Mouse (Mus musculus): ENCODE results near the gene Nab2. TPM values are rescaled to one million over a fixed set of nuclear protein-coding genes. Genes with fewer than 3 reads are reported as not detected.
A peak's percentile ranks its signal among the peaks of the same experiment; 100 is the strongest.

Gene Nab2
- polyA plus RNA-seq, 1 experiment from 2014 or later = 5.6 TPM

DNA sequence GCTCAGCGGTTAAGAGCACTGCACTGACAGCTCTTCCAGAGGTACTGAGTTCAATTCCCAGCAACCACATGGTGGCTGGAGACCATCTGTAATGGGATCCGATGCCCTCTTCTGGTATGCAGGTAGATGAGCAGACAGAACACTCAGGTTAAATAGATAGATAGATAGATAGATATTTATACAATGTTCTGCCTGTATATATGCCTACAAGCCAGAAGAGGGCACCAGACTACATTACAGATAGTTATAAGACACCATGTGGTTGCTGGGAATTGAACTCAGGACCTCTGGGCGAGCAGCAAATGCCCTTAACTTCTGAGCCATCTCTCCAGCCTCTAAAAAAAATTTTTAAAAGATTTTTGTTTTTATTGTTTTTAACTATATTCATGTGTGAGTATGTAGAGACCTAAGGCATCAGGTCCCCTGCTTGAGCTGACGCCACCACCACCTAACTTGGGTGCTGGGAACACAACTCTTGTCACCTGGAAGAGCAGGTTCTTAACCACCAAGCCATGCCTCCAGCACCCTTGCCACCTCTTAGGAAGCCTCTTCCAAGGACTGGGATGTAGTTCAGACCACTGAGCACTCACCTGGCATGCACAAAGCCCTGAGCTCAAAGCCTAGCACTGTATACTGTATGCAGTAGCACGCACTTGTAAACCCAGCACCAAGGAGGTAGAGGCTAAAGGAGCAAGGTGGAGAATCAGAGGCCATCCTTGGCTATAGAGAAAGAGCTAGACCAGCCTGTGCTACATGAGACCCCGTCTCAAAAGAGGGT, 44.7 kb downstream of the Nab2 start:
- 93% methylated on average over 6 of the region's 6 CpGs for WGBS

GRCm38 (mm10) chr10:127622661-127623060, 45.7 kb downstream of the Nab2 start:
- Histone ChIP-seq H3K9me3 (peaks cover 6% of the 10 kb centered on the region; the same call in 1 of the 2 replicates), H3K36me3 (replicated peaks) (no peaks in the 10 kb centered on the region), H3K27ac (peak overlapping the region; percentile 97), H3K4me3 (peak overlapping the region; percentile 85; the same call in 1 of the 2 replicates), H3K4me1 (peaks cover 44% of the 10 kb centered on the region), H3K27me3 (ENCODE audit: poor library complexity, severe bottlenecking) (0 out of 2 replicates have a peak, but pooled peaks cover 4% of the 10 kb centered on the region)
- no peak for DNase-seq (ENCODE audit: extremely low spot score, low spot score)
- 61% methylated on average over 4 of the region's 4 CpGs for WGBS

More for the DNA sequence above, 44.7 kb downstream of the Nab2 start:
- H3K4me3 ChIP-seq = no peak overlapping the region
- H3K36me3 ChIP-seq (replicated peaks) = no peaks in the 10 kb centered on the region
- H3K27ac ChIP-seq = no peak overlapping the region
- H3K9me3 ChIP-seq = peaks cover 6% of the 10 kb centered on the region; the same call in 1 of the 2 replicates
- H3K27me3 ChIP-seq (ENCODE audit: poor library complexity, severe bottlenecking) = 0 out of 2 replicates have a peak, but pooled peaks cover 4% of the 10 kb centered on the region
- no peak for DNase-seq (ENCODE audit: extremely low spot score, low spot score)
- peaks cover 35% of the 10 kb centered on the region for H3K4me1 ChIP-seq

- H3K9me3 ChIP-seq = peaks cover 6% of the 10 kb centered on the region; the same call in 1 of the 2 replicates
- DNase-seq (ENCODE audit: extremely low spot score, low spot score) = peak; percentile 70
- H3K27ac ChIP-seq = peak overlapping the region; percentile 97
- peak overlapping the region; percentile 85 for H3K4me3 ChIP-seq
- H3K27me3 ChIP-seq (ENCODE audit: poor library complexity, severe bottlenecking) = 0 out of 2 replicates have a peak, but pooled peaks cover 4% of the 10 kb centered on the region
- H3K4me1 ChIP-seq = peaks cover 51% of the 10 kb centered on the region
- 0% methylated on average over 13 of the region's 13 CpGs for WGBS
- H3K36me3 ChIP-seq (replicated peaks) = peaks cover 6% of the 10 kb centered on the region; the same call in 1 of the 2 replicates
These were observed 46.3 kb downstream of the Nab2 start for GRCm38 (mm10) chr10:127622057-127622392.

GRCm38 (mm10) chr10:127621191-127622056, 46.9 kb downstream of the Nab2 start:
- WGBS = under 1% methylated on average over 32 of the region's 39 CpGs
- peak overlapping the region; percentile 85 for H3K4me3 ChIP-seq
- peak; percentile 88 for DNase-seq (ENCODE audit: extremely low spot score, low spot score)
- H3K4me1 ChIP-seq = peaks cover 57% of the 10 kb centered on the region
- H3K36me3 ChIP-seq (replicated peaks) = peaks cover 6% of the 10 kb centered on the region; the same call in 1 of the 2 replicates
- 0 out of 2 replicates have a peak, but pooled peaks cover 4% of the 10 kb centered on the region for H3K27me3 ChIP-seq (ENCODE audit: poor library complexity, severe bottlenecking)
- peaks cover 2% of the 10 kb centered on the region; the same call in 1 of the 2 replicates for H3K9me3 ChIP-seq
- peak overlapping the region; percentile 97 for H3K27ac ChIP-seq

DNA sequence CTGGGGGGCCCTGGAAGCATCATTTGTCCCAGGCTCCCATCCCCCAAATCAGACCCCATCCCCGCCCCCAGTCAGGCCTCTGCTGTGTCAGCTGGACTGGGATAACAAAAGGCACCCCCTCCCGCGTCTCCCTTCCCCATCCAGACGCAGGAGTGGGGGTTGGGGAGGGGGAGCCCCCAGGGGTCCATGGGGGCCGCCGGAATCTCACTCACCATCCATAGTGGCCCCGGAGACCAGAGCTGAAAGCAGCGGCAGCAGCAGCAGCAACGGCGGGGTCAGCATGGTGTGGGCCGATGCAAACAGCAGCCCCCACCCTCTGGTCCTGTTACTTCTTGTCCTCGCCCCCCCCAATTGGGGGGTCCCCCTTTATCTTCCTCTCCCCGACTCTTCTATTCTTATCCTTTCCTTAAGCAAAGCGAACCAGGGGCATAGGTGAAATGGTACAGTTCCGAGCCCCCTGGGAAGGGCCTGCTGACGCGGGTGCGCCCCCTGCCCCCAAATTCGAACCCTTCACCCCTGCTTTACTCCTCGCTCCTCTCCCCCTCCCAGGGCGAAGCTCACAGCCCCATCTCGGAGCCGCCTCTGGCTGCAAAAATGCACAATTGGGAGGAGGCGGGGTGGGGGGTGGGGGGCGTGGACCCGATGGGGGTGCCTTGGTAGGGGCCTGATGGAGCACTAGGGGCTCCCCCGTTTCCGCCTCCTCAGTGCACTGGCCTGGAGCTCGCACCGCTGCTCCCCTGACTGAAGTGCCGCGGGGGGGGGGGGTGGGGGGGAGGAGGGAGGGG, 47.8 kb downstream of the Nab2 start, which contains the start of gene Lrp1:
Lrp1 (minus strand) TSS at position 743 of the 785 bp plus-strand sequence.
- Histone ChIP-seq H3K9me3 (no peaks in the 10 kb centered on the region), H3K27me3 (ENCODE audit: poor library complexity, severe bottlenecking) (0 out of 2 replicates have a peak, but pooled peaks cover 4% of the 10 kb centered on the region), H3K36me3 (replicated peaks) (peaks cover 6% of the 10 kb centered on the region; the same call in 1 of the 2 replicates), H3K4me1 (peaks cover 65% of the 10 kb centered on the region), H3K4me3 (peak within 1 kb of the TSS; percentile 85), H3K27ac (peak within 1 kb of the TSS; percentile 97)
- 1% methylated on average over 30 of the region's 32 CpGs for WGBS
- peak; percentile 79 for DNase-seq (ENCODE audit: extremely low spot score, low spot score)

GRCm38 (mm10) chr10:127619941-127620405, 48.4 kb downstream of the Nab2 start:
- 0% methylated on average over 12 of the region's 12 CpGs for WGBS
- peaks cover 71% of the 10 kb centered on the region for H3K4me1 ChIP-seq

GRCm38 (mm10) chr10:127619119-127619721, 49.1 kb downstream of the Nab2 start:
- H3K4me3 ChIP-seq = peak overlapping the region; percentile 85
- H3K27me3 ChIP-seq (ENCODE audit: poor library complexity, severe bottlenecking) = 0 out of 2 replicates have a peak, but pooled peaks cover 4% of the 10 kb centered on the region
- H3K9me3 ChIP-seq = no peaks in the 10 kb centered on the region
- no peak for DNase-seq (ENCODE audit: extremely low spot score, low spot score)
- whole genome bisulfite sequencing = 39% methylated on average over 8 of the region's 8 CpGs
- H3K4me1 ChIP-seq = peaks cover 79% of the 10 kb centered on the region
- H3K36me3 ChIP-seq (replicated peaks) = peaks cover 6% of the 10 kb centered on the region; the same call in 1 of the 2 replicates
- H3K27ac ChIP-seq = peak overlapping the region; percentile 97

More at GRCm38 (mm10) chr10:127619941-127620405, 48.4 kb downstream of the Nab2 start:
- H3K9me3 ChIP-seq = no peaks in the 10 kb centered on the region
- H3K27ac ChIP-seq = peak overlapping the region; percentile 97
- H3K36me3 ChIP-seq (replicated peaks) = peaks cover 6% of the 10 kb centered on the region; the same call in 1 of the 2 replicates
- H3K27me3 ChIP-seq (ENCODE audit: poor library complexity, severe bottlenecking) = 0 out of 2 replicates have a peak, but pooled peaks cover 4% of the 10 kb centered on the region
- peak overlapping the region; percentile 85 for H3K4me3 ChIP-seq
- DNase-seq (ENCODE audit: extremely low spot score, low spot score) = peak; percentile 51

- no peak for DNase-seq (ENCODE audit: extremely low spot score, low spot score)
- Histone ChIP-seq H3K4me1 (peaks cover 89% of the 10 kb centered on the region), H3K27me3 (ENCODE audit: poor library complexity, severe bottlenecking) (0 out of 2 replicates have a peak, but pooled peaks cover 4% of the 10 kb centered on the region), H3K36me3 (replicated peaks) (peaks cover 13% of the 10 kb centered on the region), H3K4me3 (peak overlapping the region; percentile 85), H3K27ac (0 out of 2 replicates have a peak overlapping the region, but pooled peaks have one; percentile 2), H3K9me3 (no peaks in the 10 kb centered on the region)
- 66% methylated on average over 6 of the region's 6 CpGs for WGBS
These were observed 50.2 kb downstream of the Nab2 start for GRCm38 (mm10) chr10:127618173-127618572.

DNA sequence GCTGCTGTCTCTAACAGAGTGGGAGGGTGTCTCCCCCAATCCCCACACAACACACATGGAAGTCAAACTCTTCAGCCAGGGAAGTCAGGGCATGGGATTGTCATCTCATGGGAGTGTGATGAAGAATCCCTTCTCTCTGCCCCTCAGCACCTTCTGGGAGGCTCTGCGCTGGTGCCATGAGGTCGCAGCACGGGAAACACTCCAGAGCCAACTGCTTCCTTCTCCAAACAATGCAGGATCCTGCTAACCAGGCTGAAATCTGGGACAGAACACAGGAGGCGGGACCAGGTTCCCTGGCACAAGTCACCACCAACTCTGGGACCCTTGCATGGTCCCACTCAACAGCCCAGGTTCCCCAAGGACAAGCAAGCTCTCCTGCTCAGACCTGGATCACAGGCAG, 51.1 kb downstream of the Nab2 start:
- peak overlapping the region; percentile 19 for H3K4me3 ChIP-seq
- DNase-seq (ENCODE audit: extremely low spot score, low spot score) = no peak
- H3K9me3 ChIP-seq = no peaks in the 10 kb centered on the region
- H3K36me3 ChIP-seq (replicated peaks) = peaks cover 22% of the 10 kb centered on the region
- 77% methylated on average over 4 of the region's 4 CpGs for WGBS
- H3K27me3 ChIP-seq (ENCODE audit: poor library complexity, severe bottlenecking) = 0 out of 2 replicates have a peak, but pooled peaks cover 4% of the 10 kb centered on the region
- peak overlapping the region; percentile 69 for H3K27ac ChIP-seq
- H3K4me1 ChIP-seq = peaks cover 92% of the 10 kb centered on the region

- H3K9me3 ChIP-seq = no peaks in the 10 kb centered on the region
- peaks cover 32% of the 10 kb centered on the region for H3K36me3 ChIP-seq (replicated peaks)
- 40% methylated on average over 7 of the region's 7 CpGs for WGBS
- no peak for DNase-seq (ENCODE audit: extremely low spot score, low spot score)
- peaks cover 90% of the 10 kb centered on the region for H3K4me1 ChIP-seq
- peaks cover 9% of the 10 kb centered on the region; the same call in 1 of the 2 replicates for H3K27me3 ChIP-seq (ENCODE audit: poor library complexity, severe bottlenecking)
- peak overlapping the region; percentile 16; the same call in 1 of the 2 replicates for H3K4me3 ChIP-seq
- H3K27ac ChIP-seq = peak overlapping the region; percentile 83
These were observed 52.1 kb downstream of the Nab2 start for GRCm38 (mm10) chr10:127616261-127616679.

GRCm38 (mm10) chr10:127615591-127615990, 52.8 kb downstream of the Nab2 start:
- H3K4me3 ChIP-seq = peak overlapping the region; percentile 21
- H3K27me3 ChIP-seq (ENCODE audit: poor library complexity, severe bottlenecking) = peaks cover 9% of the 10 kb centered on the region; the same call in 1 of the 2 replicates
- peaks cover 89% of the 10 kb centered on the region for H3K4me1 ChIP-seq
- H3K36me3 ChIP-seq (replicated peaks) = peaks cover 39% of the 10 kb centered on the region
- no peaks in the 10 kb centered on the region for H3K9me3 ChIP-seq
- WGBS = 63% methylated on average over 3 of the region's 3 CpGs
- DNase-seq (ENCODE audit: extremely low spot score, low spot score) = no peak
- H3K27ac ChIP-seq = peak overlapping the region; percentile 83

Data from forebrain, embryonic 10.5 days (tissue).